Mouse (Mus musculus): ENCODE results near the gene Pomt1. TPM values are rescaled to one million over a fixed set of nuclear protein-coding genes. Genes with fewer than 3 reads are reported as not detected.

The Pomt1 gene
- total and polyA plus RNA-seq, 3 experiments = 13.6 to 16.7 (median 16.0) TPM

DNA sequence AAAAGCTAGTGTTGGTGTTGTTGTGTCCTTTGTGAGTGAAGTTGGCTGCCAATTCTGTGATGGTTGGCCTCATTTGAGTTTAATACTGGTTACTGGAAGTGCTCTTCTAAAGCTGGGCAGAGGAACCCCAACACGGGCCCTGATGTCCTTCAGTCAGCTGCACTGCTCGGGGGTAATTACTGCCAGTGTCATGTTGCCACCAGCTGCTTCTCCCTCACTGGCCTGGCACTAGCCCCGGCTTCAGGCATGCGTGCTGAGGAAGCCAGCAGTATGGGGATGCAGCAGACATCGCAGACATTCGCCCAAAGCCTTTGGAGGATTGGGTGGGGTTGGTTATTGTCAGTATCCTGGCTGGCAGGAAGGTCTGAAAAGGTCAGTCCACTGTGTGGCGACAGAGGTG lies 48.7 kb upstream of the Pomt1 start:
- Histone ChIP-seq H3K79me2 (replicated peaks; ENCODE audit: control insufficient read depth, extremely low read depth, insufficient read depth, poor library complexity, severe bottlenecking) (peaks cover 48% of the 10 kb centered on the region), H3K27me3 (replicated peaks) (no peaks in the 10 kb centered on the region), H3K36me3 (replicated peaks in 1 of 2; ENCODE audit: control insufficient read depth in 1 of 2, insufficient read depth in 1 of 2, low read length in 1 of 2) (peaks cover 86 to 95% of the 10 kb centered on the region in 2 experiments), H3K9ac (ENCODE audit: insufficient read depth, low read depth) (no peak overlapping the region), H3K27ac (ENCODE audit: insufficient read depth, low read depth) (no peak overlapping the region), H3K4me1 (ENCODE audit: control insufficient read depth in 1 of 2, insufficient read depth in 2 of 2) (peaks cover 5 to 54% of the 10 kb centered on the region in 2 experiments), H3K4me2 (ENCODE audit: insufficient read depth, low read depth, poor library complexity, severe bottlenecking) (no peak overlapping the region), H3K4me3 (replicated peaks in 1 of 3; ENCODE audit: low read depth in 2 of 3, low read length in 2 of 3, poor library complexity in 1 of 3) (no peak overlapping the region), H3K9me3 (replicated peaks; ENCODE audit: low read length) (no peaks in the 10 kb centered on the region)
- TF ChIP-seq JUND (conservative IDR thresholded peaks at IDR 0.05; ENCODE audit: low read depth, low read length) = no peak
- TF ChIP-seq CHD2 (IDR thresholded peaks at IDR 0.05; ENCODE audit: low read length) = no peak
- TF ChIP-seq GABPA (IDR thresholded peaks at IDR 0.05; ENCODE audit: insufficient replicate concordance, low read depth, low read length) = no peak
- no peak for TF ChIP-seq ZC3H11A (IDR thresholded peaks at IDR 0.05; ENCODE audit: low read depth, low read length)
- no peak for TF ChIP-seq MAZ (IDR thresholded peaks at IDR 0.05; ENCODE audit: low read depth, low read length)
- no peak for TF ChIP-seq RCOR1 (conservative IDR thresholded peaks at IDR 0.05; ENCODE audit: low read depth, low read length)
- no peak for TF ChIP-seq POLR2AphosphoS2 (IDR thresholded peaks at IDR 0.05; ENCODE audit: low read depth, low read length)
- no peak for TF ChIP-seq MXI1 (IDR thresholded peaks at IDR 0.05; ENCODE audit: low read depth, low read length)
- TF ChIP-seq HCFC1 (IDR thresholded peaks at IDR 0.05; ENCODE audit: low read depth, low read length) = no peak
- TF ChIP-seq NRF1 (IDR thresholded peaks at IDR 0.05; ENCODE audit: low read depth, low read length) = no peak
- TF ChIP-seq ZNF384 (IDR thresholded peaks at IDR 0.05; ENCODE audit: low read depth, low read length) = no peak
- no peak for TF ChIP-seq POLR2A (IDR thresholded peaks at IDR 0.05; ENCODE audit: low read depth, low read length)
- TF ChIP-seq EP300 (IDR thresholded peaks at IDR 0.05; ENCODE audit: low read length) = no peak
- TF ChIP-seq E2F4 (IDR thresholded peaks at IDR 0.05; ENCODE audit: insufficient replicate concordance, low read depth, low read length) = no peak
- no peak for TF ChIP-seq MYC (IDR thresholded peaks at IDR 0.05; ENCODE audit: low read depth, low read length)
- no peak for TF ChIP-seq BHLHE40 (IDR thresholded peaks at IDR 0.05; ENCODE audit: low read depth, low read length)
- no peak for TF ChIP-seq RAD21 (IDR thresholded peaks at IDR 0.05; ENCODE audit: low read depth, low read length)
- TF ChIP-seq USF1 (IDR thresholded peaks at IDR 0.05; ENCODE audit: low read depth, low read length) = no peak
- TF ChIP-seq MAFK (IDR thresholded peaks at IDR 0.05; ENCODE audit: insufficient replicate concordance, low read length) = no peak
- TF ChIP-seq CHD1 (IDR thresholded peaks at IDR 0.05; ENCODE audit: low read depth, low read length) = no peak
- in situ Hi-C loops (cut with MboI; ENCODE audit: low pct_ligation_motif_present, low pct_unique_long_range_greater_than_20kb, low sequenced_read_pairs) = no loop called here
- no peak for DNase-seq (ENCODE audit: extremely low read depth)
- dilution Hi-C loops (cut with MboI; ENCODE audit: extremely low pct_ligation_motif_present, extremely low pct_unique_long_range_greater_than_20kb, low sequenced_read_pairs) = no loop called here

- TF ChIP-seq MYC (IDR thresholded peaks at IDR 0.05; ENCODE audit: low read depth, low read length) (no peak), MAX (IDR thresholded peaks at IDR 0.05; ENCODE audit: low read length) (no peak), POLR2A (IDR thresholded peaks at IDR 0.05; ENCODE audit: low read depth, low read length) (no peak), BHLHE40 (IDR thresholded peaks at IDR 0.05; ENCODE audit: low read depth, low read length) (no peak), RAD21 (IDR thresholded peaks at IDR 0.05; ENCODE audit: low read depth, low read length) (no peak), PAX5 (IDR thresholded peaks at IDR 0.05; ENCODE audit: low read length) (no peak), GABPA (IDR thresholded peaks at IDR 0.05; ENCODE audit: insufficient replicate concordance, low read depth, low read length) (no peak), NELFE (IDR thresholded peaks at IDR 0.05; ENCODE audit: low read depth, low read length) (no peak), ELF1 (IDR thresholded peaks at IDR 0.05; ENCODE audit: low read depth, low read length) (no peak), NRF1 (IDR thresholded peaks at IDR 0.05; ENCODE audit: low read depth, low read length) (no peak), CHD1 (IDR thresholded peaks at IDR 0.05; ENCODE audit: low read depth, low read length) (no peak), CTCF (conservative IDR thresholded peaks at IDR 0.05 in 1 of 2, IDR thresholded peaks at IDR 0.05 in 1 of 2; ENCODE audit: low read depth in 2 of 2, low read length in 2 of 2) (no peak), SMC3 (IDR thresholded peaks at IDR 0.05; ENCODE audit: low read depth, low read length) (no peak)
- in situ Hi-C loops (cut with MboI; ENCODE audit: low pct_ligation_motif_present, low pct_unique_long_range_greater_than_20kb, low sequenced_read_pairs) (no loop called here), dilution Hi-C loops (cut with MboI; ENCODE audit: extremely low pct_ligation_motif_present, extremely low pct_unique_long_range_greater_than_20kb, low sequenced_read_pairs) (no loop called here)
These were observed 47.2 kb upstream of the Pomt1 start for GRCm38 (mm10) chr2:32189060-32189681.

More at GRCm38 (mm10) chr2:32189060-32189681, 47.2 kb upstream of the Pomt1 start:
- Histone ChIP-seq H3K9me3 (replicated peaks; ENCODE audit: low read length) (no peaks in the 10 kb centered on the region), H3K27me3 (replicated peaks) (no peaks in the 10 kb centered on the region), H3K4me1 (ENCODE audit: control insufficient read depth in 1 of 2, insufficient read depth in 2 of 2) (peaks cover 0 to 42% of the 10 kb centered on the region in 2 experiments; a peak in 3 of 4 replicates), H3K4me3 (replicated peaks in 1 of 3; ENCODE audit: low read depth in 2 of 3, low read length in 2 of 3, poor library complexity in 1 of 3) (no peak overlapping the region), H3K36me3 (replicated peaks in 1 of 2; ENCODE audit: control insufficient read depth in 1 of 2, insufficient read depth in 1 of 2, low read length in 1 of 2) (peaks cover 87 to 95% of the 10 kb centered on the region in 2 experiments), H3K9ac (ENCODE audit: insufficient read depth, low read depth) (no peak overlapping the region), H3K27ac (ENCODE audit: insufficient read depth, low read depth) (no peak overlapping the region), H3K4me2 (ENCODE audit: insufficient read depth, low read depth, poor library complexity, severe bottlenecking) (no peak overlapping the region), H3K79me2 (replicated peaks; ENCODE audit: control insufficient read depth, extremely low read depth, insufficient read depth, poor library complexity, severe bottlenecking) (peaks cover 33% of the 10 kb centered on the region)
- DNase-seq (ENCODE audit: extremely low read depth) = no peak

All from CH12.LX (cell line).